Mouse (Mus musculus): ENCODE results near the gene Gpr33. TPM values are rescaled to one million over a fixed set of nuclear protein-coding genes. Genes with fewer than 3 reads are reported as not detected.
A peak's percentile ranks its signal among the peaks of the same experiment; 100 is the strongest.

The Gpr33 gene
- not detected in 2 replicates for polyA plus RNA-seq (2015; fragmentation: Nextera tagmentation; extraction: Ambion mirVana)

GRCm38 (mm10) chr12:52027963-52028362, at the start of gene Gpr33:
TSS of gene Gpr33 (minus strand) at chr12:52028063.
- Histone ChIP-seq H3K27ac (replicated peaks) (no peak within 1 kb of the TSS), H3K4me1 (no peaks in the 10 kb centered on the region), H3K9ac (replicated peaks) (no peak within 1 kb of the TSS), H3K36me3 (no peaks in the 10 kb centered on the region), H3K4me2 (replicated peaks) (no peak within 1 kb of the TSS), H3K4me3 (no peak within 1 kb of the TSS), H3K9me3 (no peaks in the 10 kb centered on the region), H3K27me3 (no peaks in the 10 kb centered on the region)
- no peak for ATAC-seq (replicated peaks)
- WGBS: 93% methylated on average over 3 of the region's 3 CpGs

DNA sequence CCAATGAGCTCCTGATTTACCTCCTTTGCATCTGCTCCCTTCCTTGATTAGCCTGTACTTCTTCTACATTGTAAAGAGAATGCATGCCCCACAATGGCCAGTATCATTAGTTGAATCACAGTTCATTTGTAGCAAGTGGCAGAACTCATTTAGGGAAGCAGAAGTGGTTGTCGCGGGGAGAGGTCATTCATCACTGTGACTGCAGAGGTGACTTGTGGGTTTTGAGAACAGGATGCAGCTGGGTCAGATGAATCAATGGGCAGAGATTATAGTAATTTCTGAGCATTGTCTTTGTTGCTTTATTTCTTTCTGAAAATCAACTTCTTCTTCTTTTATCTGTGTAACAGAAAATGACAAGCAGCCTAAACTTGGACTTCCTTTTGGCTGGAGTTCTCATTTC, 21.5 kb upstream of the Gpr33 start:
- Histone ChIP-seq H3K4me2 (replicated peaks) (no peak overlapping the region), H3K4me1 (no peaks in the 10 kb centered on the region), H3K4me3 (no peak overlapping the region), H3K27ac (replicated peaks) (no peak overlapping the region), H3K9me3 (no peaks in the 10 kb centered on the region), H3K36me3 (no peaks in the 10 kb centered on the region), H3K27me3 (no peaks in the 10 kb centered on the region), H3K9ac (replicated peaks) (no peak overlapping the region)
- ATAC-seq (replicated peaks): no peak
- 68% methylated on average over 2 of the region's 2 CpGs for WGBS

DNA sequence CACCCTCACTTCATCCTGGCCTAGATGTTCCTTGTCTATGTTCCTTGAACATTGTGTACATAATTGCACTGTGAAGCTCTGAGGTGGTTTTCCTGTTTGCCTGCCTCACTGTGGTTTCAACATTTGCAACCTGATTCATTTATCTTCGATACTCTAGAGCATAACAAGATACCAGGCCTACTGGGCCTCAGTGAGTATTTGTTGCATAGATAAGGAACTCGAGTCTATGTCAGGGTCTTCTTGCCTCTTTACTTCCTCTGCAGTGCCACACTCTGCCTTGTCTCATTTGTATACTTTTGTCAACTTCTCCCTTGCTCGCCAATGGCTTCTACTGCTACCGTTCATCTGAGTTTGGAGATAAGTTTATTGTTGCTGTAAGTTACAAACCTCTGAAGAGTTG, 18.5 kb upstream of the Gpr33 start:
- ATAC-seq (replicated peaks): no peak
- Histone ChIP-seq H3K4me1 (no peaks in the 10 kb centered on the region), H3K36me3 (no peaks in the 10 kb centered on the region), H3K4me3 (no peak overlapping the region), H3K9me3 (no peaks in the 10 kb centered on the region), H3K27ac (replicated peaks) (no peak overlapping the region), H3K27me3 (no peaks in the 10 kb centered on the region), H3K9ac (replicated peaks) (no peak overlapping the region), H3K4me2 (replicated peaks) (no peak overlapping the region)
- WGBS: 91% methylated on average over 4 of the region's 4 CpGs

GRCm38 (mm10) chr12:52042818-52043336, 15.0 kb upstream of the Gpr33 start:
- WGBS: 60% methylated on average over 10 of the region's 10 CpGs
- Histone ChIP-seq H3K4me2 (replicated peaks) (no peak overlapping the region), H3K27me3 (no peaks in the 10 kb centered on the region), H3K9ac (replicated peaks) (no peak overlapping the region), H3K4me1 (no peaks in the 10 kb centered on the region), H3K9me3 (no peaks in the 10 kb centered on the region), H3K36me3 (no peaks in the 10 kb centered on the region), H3K27ac (replicated peaks) (no peak overlapping the region), H3K4me3 (no peak overlapping the region)
- ATAC-seq (replicated peaks): no peak

GRCm38 (mm10) chr12:52038352-52038751, 10.5 kb upstream of the Gpr33 start:
- no peak overlapping the region for H3K4me2 ChIP-seq (replicated peaks)
- H3K27ac ChIP-seq (replicated peaks): no peak overlapping the region
- no peaks in the 10 kb centered on the region for H3K4me1 ChIP-seq
- no peak; the same call in 1 of the 2 replicates for ATAC-seq (replicated peaks)
- 55% methylated on average over 3 of the region's 3 CpGs for WGBS
- H3K27me3 ChIP-seq: no peaks in the 10 kb centered on the region
- H3K4me3 ChIP-seq: no peak overlapping the region
- no peak overlapping the region for H3K9ac ChIP-seq (replicated peaks)
- H3K9me3 ChIP-seq: no peaks in the 10 kb centered on the region
- H3K36me3 ChIP-seq: no peaks in the 10 kb centered on the region

- WGBS: 83% methylated on average over 3 of the region's 3 CpGs
- H3K9me3 ChIP-seq: no peaks in the 10 kb centered on the region
- no peak overlapping the region for H3K27ac ChIP-seq (replicated peaks)
- H3K27me3 ChIP-seq: no peaks in the 10 kb centered on the region
- H3K9ac ChIP-seq (replicated peaks): no peak overlapping the region
- H3K36me3 ChIP-seq: no peaks in the 10 kb centered on the region
- no peak overlapping the region for H3K4me2 ChIP-seq (replicated peaks)
- ATAC-seq (replicated peaks): no peak
- no peaks in the 10 kb centered on the region for H3K4me1 ChIP-seq
- no peak overlapping the region for H3K4me3 ChIP-seq
Measured at GRCm38 (mm10) chr12:52034956-52035355, 7.1 kb upstream of the Gpr33 start.

DNA sequence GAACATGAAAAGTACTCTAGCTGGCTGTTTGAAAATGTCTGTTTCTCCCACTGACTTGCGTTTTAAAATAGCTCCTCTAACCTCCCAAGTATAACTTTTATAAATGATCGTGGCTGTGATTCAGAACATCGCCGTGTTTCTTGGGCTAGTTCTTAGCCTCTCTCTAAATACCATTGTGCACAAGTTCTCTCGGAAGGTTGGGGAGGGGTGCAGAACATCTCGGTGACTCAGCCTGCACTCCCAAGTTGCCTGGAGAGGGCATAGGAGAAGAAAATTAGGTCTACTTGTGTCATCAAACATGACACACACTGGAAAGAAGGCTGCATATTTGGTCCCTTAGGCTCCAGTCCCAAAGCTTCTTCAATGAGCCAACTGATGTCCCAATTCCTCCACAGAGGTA, 4.4 kb upstream of the Gpr33 start:
- no peak for ATAC-seq (replicated peaks)
- no peaks in the 10 kb centered on the region for H3K27me3 ChIP-seq
- no peak overlapping the region for H3K9ac ChIP-seq (replicated peaks)
- H3K4me2 ChIP-seq (replicated peaks): no peak overlapping the region
- H3K4me1 ChIP-seq: no peaks in the 10 kb centered on the region
- H3K27ac ChIP-seq (replicated peaks): no peak overlapping the region
- no peak overlapping the region for H3K4me3 ChIP-seq
- WGBS: 92% methylated on average over 6 of the region's 6 CpGs
- H3K36me3 ChIP-seq: no peaks in the 10 kb centered on the region
- no peaks in the 10 kb centered on the region for H3K9me3 ChIP-seq

DNA sequence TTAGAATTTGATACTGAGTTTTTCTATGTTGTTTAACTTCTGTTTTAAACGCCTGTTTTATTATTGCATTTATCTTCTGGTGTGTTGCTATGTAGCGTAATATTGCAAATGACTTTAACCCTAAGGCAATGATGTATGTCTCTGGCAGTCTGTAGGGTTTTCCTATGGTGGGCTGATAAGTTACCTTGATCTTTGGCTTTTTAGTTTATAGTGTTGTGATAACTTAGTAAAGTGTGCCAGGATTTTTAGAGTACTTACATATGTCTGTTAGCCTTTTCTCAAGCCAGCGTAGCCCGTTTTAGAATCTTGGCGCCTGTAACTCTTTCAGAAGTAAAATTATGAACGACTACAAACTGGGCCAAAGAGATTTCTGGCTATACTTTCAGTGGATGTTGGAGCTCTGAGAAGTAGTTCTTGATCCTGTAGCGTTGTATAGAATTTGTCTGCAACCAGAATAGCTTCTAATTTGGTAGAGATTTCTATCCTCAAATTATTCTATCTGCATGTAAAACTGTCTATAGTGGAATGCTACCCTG, 13.3 kb downstream of the Gpr33 start:
- Histone ChIP-seq H3K27ac (replicated peaks) (no peak overlapping the region), H3K27me3 (no peaks in the 10 kb centered on the region), H3K36me3 (no peaks in the 10 kb centered on the region), H3K4me2 (replicated peaks) (no peak overlapping the region), H3K4me1 (peaks cover 8% of the 10 kb centered on the region; the same call in 1 of the 2 replicates), H3K9ac (replicated peaks) (no peak overlapping the region), H3K9me3 (no peaks in the 10 kb centered on the region), H3K4me3 (no peak overlapping the region)
- WGBS: 84% methylated on average over 7 of the region's 7 CpGs
- no peak for ATAC-seq (replicated peaks)

DNA sequence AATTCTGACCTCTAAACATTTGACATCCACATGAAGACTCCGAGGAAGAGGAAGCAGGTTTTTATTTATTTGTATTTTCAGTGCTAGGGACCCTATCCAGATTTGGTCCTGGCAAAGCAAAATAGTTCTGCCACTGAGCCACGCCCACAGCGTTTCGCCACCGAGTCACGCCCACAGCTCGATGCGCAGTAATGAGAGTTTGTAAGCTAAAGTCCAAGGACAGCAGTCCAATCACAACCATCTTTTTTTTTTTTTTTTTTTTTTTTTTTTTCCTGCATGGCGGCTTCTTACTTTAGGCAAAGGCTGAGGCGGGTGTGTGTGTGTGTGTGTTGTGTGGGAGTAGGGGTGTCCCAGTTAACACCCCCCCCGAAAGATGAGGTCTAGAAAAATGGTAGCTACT, 13.8 kb downstream of the Gpr33 start:
- Histone ChIP-seq H3K4me1 (peaks cover 8% of the 10 kb centered on the region; the same call in 1 of the 2 replicates), H3K4me3 (no peak overlapping the region), H3K9ac (replicated peaks) (no peak overlapping the region), H3K36me3 (no peaks in the 10 kb centered on the region), H3K27ac (replicated peaks) (no peak overlapping the region), H3K9me3 (no peaks in the 10 kb centered on the region), H3K4me2 (replicated peaks) (no peak overlapping the region), H3K27me3 (no peaks in the 10 kb centered on the region)
- no peak for ATAC-seq (replicated peaks)
- WGBS: 85% methylated on average over 11 of the region's 11 CpGs

- Histone ChIP-seq H3K27me3 (no peaks in the 10 kb centered on the region), H3K4me3 (no peak overlapping the region), H3K4me2 (replicated peaks) (no peak overlapping the region), H3K4me1 (peaks cover 8% of the 10 kb centered on the region; the same call in 1 of the 2 replicates), H3K36me3 (no peaks in the 10 kb centered on the region), H3K27ac (replicated peaks) (no peak overlapping the region), H3K9ac (replicated peaks) (no peak overlapping the region), H3K9me3 (no peaks in the 10 kb centered on the region)
- ATAC-seq (replicated peaks): no peak
- WGBS: 78% methylated on average over 9 of the region's 9 CpGs
Measured at GRCm38 (mm10) chr12:52013274-52013673, 14.6 kb downstream of the Gpr33 start.

DNA sequence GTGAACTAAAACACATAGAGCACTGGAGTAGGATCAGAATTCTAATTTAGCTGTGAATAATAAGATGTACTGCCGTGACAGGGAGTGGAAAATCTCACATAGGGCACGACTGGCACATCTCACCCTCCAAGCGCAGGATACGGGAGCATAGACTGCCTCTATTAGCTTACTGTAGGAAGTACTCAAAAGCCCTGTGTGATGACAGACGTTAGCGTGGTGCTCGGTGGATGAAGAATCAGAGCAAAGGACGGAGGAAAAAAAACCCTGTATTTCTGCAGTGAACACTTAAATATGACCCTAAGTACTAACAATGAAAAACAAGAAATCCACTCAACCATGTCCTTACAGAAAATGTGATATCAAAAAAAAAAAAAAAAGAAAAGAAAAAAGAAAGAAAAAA, 15.7 kb downstream of the Gpr33 start:
- no peak for ATAC-seq (replicated peaks)

DNA sequence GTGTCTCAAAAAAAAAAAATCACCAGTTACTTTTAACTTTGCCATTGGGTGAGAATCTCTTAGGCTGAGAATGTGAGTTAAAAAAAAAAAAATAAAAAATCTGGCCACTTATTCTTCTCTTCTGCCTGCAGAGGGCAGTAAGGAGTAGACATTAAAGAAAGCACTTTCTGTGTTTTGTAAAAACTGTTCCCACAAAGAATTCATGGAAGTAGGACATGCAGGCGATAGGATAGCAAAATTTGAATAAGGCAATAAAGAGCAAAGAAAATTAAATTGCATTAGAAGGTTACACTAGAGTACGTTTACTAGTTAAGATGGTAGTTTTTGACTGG, 17.3 kb downstream of the Gpr33 start:
- WGBS: 27% methylated on average over 2 of the region's 2 CpGs
- Histone ChIP-seq H3K4me1 (peaks cover 12% of the 10 kb centered on the region; the same call in 1 of the 2 replicates), H3K36me3 (no peaks in the 10 kb centered on the region), H3K27me3 (no peaks in the 10 kb centered on the region), H3K9ac (replicated peaks) (0 out of 2 replicates have a peak overlapping the region, but pooled peaks have one; percentile 25), H3K27ac (replicated peaks) (peak overlapping the region; percentile 72), H3K9me3 (no peaks in the 10 kb centered on the region), H3K4me2 (replicated peaks) (peak overlapping the region; percentile 43), H3K4me3 (peak overlapping the region; percentile 34)
- ATAC-seq (replicated peaks): no peak

More for the DNA sequence above, 15.7 kb downstream of the Gpr33 start:
- WGBS: 80% methylated on average over 8 of the region's 8 CpGs
- Histone ChIP-seq H3K36me3 (no peaks in the 10 kb centered on the region), H3K4me3 (no peak overlapping the region), H3K4me1 (peaks cover 8% of the 10 kb centered on the region; the same call in 1 of the 2 replicates), H3K27ac (replicated peaks) (no peak overlapping the region), H3K9ac (replicated peaks) (no peak overlapping the region), H3K4me2 (replicated peaks) (no peak overlapping the region), H3K9me3 (no peaks in the 10 kb centered on the region), H3K27me3 (no peaks in the 10 kb centered on the region)

Measured in forebrain, embryonic 15.5 days (tissue).